Mouse (Mus musculus) CD4-positive, CD25-positive, alpha-beta regulatory T cell, adult 2 months (primary cell): ENCODE results near the gene Wdr74.

Source experiments
- DNase-seq: peaks from one replicate; pipeline ENCODE4 v3.0.0-alpha.2; 2012; ENCODE audit warnings: low read depth, low spot score

The Wdr74 gene

GRCm38 (mm10) chr19:8735389-8736159 is at the start of gene Wdr74:
Wdr74 (plus strand) TSS chr19:8735827.
- DNase-seq, result peak; percentile 94

- DNase-seq, result no peak
Measured at GRCm38 (mm10) chr19:8691871-8692539, 43.6 kb upstream of the Wdr74 start.

DNA sequence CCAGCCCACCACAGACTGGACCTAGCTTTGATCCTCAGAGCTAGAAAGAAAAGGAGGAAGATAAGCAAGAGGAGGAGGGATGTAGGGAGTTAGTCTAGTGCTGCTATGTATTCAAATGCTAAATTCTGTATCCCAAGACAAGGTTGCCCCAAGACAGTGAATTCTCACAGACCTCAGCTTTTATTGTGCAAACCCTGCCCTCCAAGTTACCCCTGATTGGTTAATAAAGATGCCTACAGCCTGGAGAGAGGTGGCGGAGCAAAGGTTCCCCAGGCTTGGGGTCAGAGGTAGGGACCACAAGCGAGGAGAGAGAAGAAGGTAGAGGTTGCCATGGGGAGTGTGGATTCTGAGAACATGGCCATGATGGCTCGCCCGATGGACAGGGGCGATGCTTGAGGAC is 42.9 kb upstream of the Wdr74 start:
- DNase-seq, result no peak

DNA sequence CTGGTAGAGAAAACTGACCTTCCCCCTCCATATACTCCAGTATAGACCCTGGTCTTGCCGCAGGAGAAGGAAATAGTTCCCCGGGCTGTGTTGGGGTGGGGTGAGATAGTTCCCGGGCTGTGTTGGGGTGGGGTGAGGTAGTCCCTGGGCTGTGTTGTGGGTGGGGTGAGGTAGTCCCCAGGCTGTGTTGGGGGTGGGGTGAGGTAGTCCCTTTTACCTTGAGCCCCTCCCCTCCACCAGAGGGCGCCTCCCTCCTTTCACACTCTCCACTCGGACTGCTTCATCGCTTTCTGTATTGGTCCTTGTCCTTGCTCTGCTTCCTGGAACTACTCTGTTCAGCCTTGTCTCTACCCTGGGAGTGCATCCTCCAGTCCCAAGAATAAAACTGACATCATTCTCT is 40.3 kb upstream of the Wdr74 start:
- DNase-seq, result peak; percentile 83

DNA sequence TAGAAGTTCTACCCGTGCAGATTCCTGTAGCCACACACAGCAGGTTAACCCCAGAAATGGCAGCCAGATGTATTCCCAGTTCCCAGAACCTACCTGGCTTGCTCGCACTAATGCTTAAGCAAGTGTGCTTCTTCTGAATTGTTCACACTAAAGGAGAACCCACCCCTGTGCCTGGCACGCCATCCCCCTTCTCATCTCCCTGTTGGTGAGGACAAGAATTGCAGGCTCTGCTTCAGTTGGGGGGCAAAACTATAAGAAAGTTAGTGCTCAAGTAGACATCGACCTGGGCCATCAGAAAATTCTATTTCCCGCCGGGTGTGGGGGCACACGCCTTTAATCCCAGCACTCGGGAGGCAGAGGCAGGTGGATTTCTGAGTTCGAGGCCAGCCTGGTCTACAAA is 36.0 kb upstream of the Wdr74 start:
- no peak for DNase-seq

DNA sequence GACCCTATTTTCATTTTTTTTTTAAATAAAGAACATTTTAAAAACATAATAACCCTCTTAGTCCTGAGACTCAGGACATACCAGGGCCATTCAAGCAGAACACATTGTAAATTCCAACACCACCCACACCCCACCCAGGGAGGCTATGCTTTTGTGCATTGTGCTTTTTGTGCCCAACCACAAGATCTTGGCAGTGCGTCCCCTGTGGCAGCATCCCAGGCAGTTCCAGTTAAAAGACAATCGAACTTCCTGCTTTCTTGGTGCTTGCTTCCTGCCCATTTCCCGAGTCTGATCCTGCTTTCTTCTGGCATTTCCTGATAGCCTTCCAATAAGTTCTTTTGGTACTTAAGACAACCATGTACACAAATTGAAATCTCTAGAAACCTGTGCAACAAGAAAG is 33.2 kb upstream of the Wdr74 start:
- no peak for DNase-seq

DNA sequence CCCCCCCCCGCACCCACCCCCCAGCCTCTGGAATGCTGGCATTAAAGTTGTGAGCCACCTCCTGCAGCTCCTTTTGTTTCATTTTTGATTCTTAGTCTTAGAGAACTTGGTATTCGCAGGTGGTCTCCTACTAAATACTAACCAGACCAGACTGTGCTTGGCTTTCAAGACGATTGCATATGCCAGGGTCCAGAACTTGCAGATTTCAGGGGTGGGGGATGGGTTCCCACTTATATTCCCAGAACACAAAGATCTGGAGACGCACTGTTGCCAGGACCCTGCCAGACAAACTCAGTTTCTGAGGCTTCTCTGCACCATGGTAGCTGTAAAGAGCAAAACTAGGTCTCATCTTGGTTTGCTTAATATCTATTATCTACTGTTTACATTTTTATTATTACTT is 32.1 kb upstream of the Wdr74 start:
- no peak for DNase-seq

DNA sequence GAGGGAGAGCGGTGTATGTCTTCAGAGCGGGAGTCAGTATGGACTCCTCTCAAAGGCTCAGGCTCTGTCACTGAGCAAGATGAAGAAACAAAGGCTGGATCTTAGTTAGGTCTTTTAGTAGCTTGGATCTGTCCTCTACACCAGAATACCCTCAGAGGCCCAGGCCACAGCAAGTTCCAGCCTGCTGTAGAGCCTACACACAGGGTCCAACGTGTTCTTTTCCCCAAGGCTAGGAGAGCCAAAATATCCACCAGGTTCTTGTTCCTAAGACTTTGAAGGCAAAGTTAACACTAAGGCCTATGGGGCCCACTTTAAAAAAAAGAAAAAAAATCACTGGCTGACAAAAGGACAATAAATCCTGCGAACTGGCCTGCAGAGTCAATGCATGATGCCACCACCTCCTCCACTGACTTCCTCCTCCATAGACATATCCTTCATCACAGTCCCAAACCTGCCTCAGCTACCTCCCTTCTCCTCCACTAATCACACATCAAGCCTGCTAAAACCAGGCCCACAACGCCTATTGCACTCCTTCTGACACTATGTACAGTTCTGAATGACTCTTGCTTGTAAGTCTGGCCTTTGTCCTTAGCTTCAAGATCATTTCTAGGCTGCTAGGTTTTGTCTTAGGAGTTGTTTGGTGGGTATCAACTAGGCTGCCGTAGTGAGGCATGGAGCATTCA is 30.5 kb upstream of the Wdr74 start:
- no peak for DNase-seq

- no peak for DNase-seq
Measured at GRCm38 (mm10) chr19:8706132-8706667, 29.4 kb upstream of the Wdr74 start.

DNA sequence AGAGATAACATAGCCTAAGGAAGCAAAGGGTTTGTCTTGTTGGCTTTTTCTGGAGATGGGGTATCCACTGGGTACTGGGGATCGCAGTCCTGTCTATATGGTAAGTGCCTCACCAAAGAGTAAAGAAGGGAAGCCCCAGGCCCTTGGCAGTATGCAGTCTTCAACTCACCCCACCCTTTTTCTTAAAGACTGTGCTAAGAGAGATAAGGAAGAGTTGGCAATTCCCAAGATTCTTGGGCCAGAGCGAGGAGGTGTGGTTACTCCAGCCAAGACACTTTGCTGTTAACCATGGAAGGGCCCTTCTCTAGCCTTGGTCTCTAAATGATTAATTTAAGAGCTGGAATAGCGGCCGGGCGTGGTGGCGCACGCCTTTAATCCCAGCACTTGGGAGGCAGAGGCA is 28.7 kb upstream of the Wdr74 start:
- DNase-seq, result no peak

DNA sequence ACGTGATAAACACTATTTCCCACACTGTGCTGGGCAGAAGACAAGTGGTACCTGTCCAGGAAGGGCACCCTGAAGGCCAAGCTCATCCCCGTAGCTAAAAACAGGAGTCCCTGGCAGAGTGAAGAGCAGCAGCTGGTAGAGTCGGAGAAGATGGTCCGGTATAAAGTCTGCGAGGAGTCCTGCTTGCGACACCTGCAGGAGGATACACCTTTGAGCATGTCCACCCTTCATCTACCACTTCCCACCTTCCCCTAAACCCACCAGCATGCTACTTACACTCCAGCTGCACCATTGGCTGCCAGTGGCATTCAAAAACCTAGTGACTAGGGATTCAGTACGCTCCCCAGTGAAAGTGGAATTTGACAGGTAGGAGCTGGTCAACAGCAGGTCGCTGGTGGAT is 26.7 kb upstream of the Wdr74 start:
- no peak for DNase-seq

GRCm38 (mm10) chr19:8710057-8710456 is 25.6 kb upstream of the Wdr74 start:
- no peak for DNase-seq

DNA sequence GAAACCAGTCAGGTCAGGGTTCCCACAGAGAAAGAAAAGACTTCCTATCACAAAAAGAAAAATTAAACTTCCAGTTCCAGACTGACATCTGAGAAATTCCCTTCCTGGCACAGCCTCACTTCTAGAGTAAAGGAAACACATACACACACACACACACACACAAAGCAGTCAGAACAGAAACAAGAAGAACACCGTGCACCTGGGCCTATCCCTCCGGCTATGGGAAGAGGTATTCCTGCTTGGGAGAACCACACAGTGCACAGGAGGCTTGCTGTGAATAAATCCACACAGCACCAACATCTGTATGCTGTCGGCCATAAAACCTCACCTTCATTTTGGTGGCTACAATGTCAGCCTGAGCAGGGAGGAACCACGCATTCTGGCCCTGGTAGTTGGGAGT is 24.1 kb upstream of the Wdr74 start:
- DNase-seq, result no peak

GRCm38 (mm10) chr19:8711949-8712869 is 23.4 kb upstream of the Wdr74 start:
- DNase-seq, result peak; percentile 88

DNA sequence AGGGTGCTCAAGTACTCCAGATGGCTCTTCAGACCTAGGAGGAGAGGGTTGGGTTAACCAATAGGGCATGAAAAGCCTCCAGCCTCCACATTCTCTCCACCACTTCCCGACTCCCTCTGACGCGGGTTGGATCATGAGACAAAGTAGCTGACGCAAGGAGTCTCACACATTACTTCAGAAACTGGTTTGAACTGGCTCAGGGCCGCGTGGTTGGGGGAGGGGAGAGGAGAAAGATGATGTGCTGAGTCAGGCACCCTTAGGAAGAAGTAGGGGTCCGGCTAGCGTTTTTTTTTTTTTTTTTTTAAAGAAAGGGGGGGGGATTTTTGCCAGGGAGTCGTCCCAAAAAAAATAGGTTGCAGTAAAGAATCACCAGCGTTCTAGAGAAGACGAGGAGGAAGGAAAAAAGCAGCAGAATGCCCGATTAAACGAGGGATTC is 22.7 kb upstream of the Wdr74 start:
- DNase-seq, result peak; percentile 88

DNA sequence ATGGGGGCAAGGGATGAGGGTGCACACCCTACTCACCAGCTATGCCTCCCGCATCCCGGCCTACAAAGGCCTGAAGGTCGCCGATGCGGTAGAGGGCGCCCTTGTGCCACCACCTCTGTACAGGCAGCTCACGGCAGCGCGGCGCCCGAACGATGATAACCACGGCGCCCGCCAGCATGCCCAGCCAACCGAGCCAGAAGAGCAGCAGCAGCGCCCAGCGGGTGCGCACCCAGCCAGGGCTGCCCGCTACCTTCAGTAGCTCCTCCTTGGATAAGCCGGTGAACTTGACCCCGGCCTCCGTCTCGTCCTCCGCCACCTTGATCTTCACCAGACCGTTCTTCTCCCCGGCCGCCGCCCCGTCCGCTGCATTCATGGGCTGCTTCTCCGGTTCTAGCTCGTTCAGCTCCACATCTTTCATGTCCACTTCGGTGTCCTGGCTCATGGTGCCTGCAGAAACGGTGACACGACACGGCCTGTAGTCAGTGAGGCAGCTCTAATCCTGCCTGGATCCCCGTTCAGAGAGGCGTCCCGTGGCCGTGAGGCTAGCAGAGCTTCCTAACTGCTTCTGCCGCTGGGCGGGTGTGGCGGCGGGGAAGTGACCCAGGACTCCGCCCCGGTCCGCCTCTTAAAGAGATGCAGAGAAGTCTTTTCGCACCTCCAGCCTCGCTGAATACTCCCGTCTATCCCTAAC is 22.2 kb upstream of the Wdr74 start:
- peak; percentile 96 for DNase-seq

- DNase-seq, result no peak
Measured at GRCm38 (mm10) chr19:8713997-8714652, 21.5 kb upstream of the Wdr74 start.

DNA sequence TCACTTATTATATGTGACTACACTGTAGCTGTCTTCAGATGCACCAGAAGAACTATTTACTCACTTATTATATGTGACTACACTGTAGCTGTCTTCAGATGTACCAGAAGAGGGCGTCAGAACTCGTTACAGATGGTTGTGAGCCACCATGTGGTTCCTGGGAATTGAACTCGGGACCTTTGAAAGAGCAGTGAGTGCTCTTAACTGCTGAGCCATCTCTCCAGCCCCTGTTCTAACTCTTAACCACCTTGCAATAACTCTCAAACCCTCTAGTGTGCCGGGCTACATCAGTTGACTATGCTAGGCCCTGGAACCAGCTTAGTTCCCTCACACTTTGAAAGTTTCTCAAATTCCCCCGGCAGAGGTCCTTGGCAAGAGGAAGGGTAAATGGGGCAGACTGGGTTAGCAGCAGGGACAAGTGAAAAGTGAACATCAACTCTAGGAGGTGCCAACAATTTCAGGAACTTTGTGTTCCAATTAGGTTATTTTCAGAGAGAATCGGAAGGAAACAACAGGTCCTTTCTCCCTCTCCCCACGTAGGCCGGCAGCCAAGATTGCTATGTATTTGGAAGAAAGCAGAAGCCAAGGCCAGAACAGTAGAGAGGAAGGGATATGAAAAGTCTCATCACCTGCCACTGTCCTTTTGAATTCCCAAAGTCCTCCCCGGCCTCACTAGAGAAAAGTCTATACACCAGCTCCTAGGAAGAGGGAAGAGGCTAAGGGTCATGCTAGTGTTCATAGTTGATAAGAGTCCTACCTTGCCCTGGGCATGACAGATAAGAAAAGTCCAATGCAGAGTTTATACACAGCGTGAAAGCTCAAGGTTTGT is 20.8 kb upstream of the Wdr74 start:
- peak; percentile 27 for DNase-seq
